8 mouse cellular contexts compared by ENCODE assay signal in genomic region chr14:67135221-67136140, GRCm38 (mm10).
A peak's percentile ranks its signal among the peaks of the same experiment; 100 is the strongest.
DNase-seq lines count a peak whose midpoint lies in the region; ATAC-seq and TF ChIP-seq lines count a peak whose summit lies in the region.

No protein-coding gene starts in this region.

- H3K9ac ChIP-seq in forebrain, postnatal 0 days = peak overlapping the region; percentile 31; the same call in 1 of the 2 replicates

- intact Hi-C loops in heart, postnatal 36 days (cut with DNase I) = loop anchor here (2.0 kb wide), 3 partner anchors 53 to 89 kb away; no protein-coding TSS in a partner anchor

- H3K27ac ChIP-seq in forebrain, postnatal 0 days (ENCODE audit: low read depth, low read length) = peak overlapping the region; percentile 88

- no peak overlapping the region for H3K4me3 ChIP-seq in forebrain, postnatal 0 days (ENCODE audit: low read depth, low read length)

- 7% methylated on average over 18 of the region's 18 CpGs for WGBS in forebrain, postnatal 0 days

- H3K27me3 ChIP-seq in forebrain, postnatal 0 days (ENCODE audit: insufficient read depth, low read length) = no peaks in the 10 kb centered on the region

- ATAC-seq in forebrain, postnatal 0 days = peak; percentile 93
- ATAC-seq in megakaryocyte-erythroid progenitor cell, adult 5-6 weeks (replicated peaks; ENCODE audit: low FRiP score, low TSS enrichment, poor library complexity, severe bottlenecking) = no peak

- peak; percentile 76 for DNase-seq in left cerebral cortex, adult 11 months (ENCODE audit: low spot score)
- DNase-seq in left cerebral cortex, adult 18-20 months (ENCODE audit: low spot score in 2 of 2) = no peak
- DNase-seq in forebrain, postnatal 0 days = peak; percentile 85
- DNase-seq in heart, postnatal 36 days = peak; percentile 49 to 66
- DNase-seq in layer of hippocampus, adult 11-12 months (ENCODE audit: low spot score) = peak; percentile 82
- DNase-seq in lung, postnatal 25 days (ENCODE audit: low spot score) = peak; percentile 55
- DNase-seq in right cerebral cortex, postnatal 36 days (ENCODE audit: low spot score in 2 of 2) = peak; percentile 39 to 58

- H3K4me2 ChIP-seq in forebrain, postnatal 0 days (ENCODE audit: low read depth) = peak overlapping the region; percentile 26

- H3K4me1 ChIP-seq in forebrain, postnatal 0 days (ENCODE audit: insufficient read depth) = peaks cover 17% of the 10 kb centered on the region

- H3K36me3 ChIP-seq in forebrain, postnatal 0 days (ENCODE audit: insufficient read depth) = no peaks in the 10 kb centered on the region

- peak; percentile 13; the same call in 1 of the 2 replicates for TF ChIP-seq CTCF in forebrain, postnatal 0 days (IDR thresholded peaks at IDR 0.05; ENCODE audit: low read depth)

- no peaks in the 10 kb centered on the region for H3K9me3 ChIP-seq in forebrain, postnatal 0 days (ENCODE audit: low read length)

Comparison
In these comparisons a context has a peak if more than half of its experiments do, and no peak if none do; other contexts are left out.
1. DNase-seq: peak in left cerebral cortex, adult 11 months (single experiment), forebrain, postnatal 0 days (single experiment), heart, postnatal 36 days (2 of 2), layer of hippocampus, adult 11-12 months (single experiment), lung, postnatal 25 days (single experiment) and right cerebral cortex, postnatal 36 days (2 of 2); none in left cerebral cortex, adult 18-20 months (0 of 2).